Mouse (Mus musculus): ENCODE measurements around the gene Gls.

- no peak for TF ChIP-seq EP300 (IDR thresholded peaks at IDR 0.05; ENCODE audit: low read depth)
- TF ChIP-seq CTCF (IDR thresholded peaks at IDR 0.05; ENCODE audit: low read depth): no peak
Observed at GRCm38 (mm10) chr1:52166652-52167220, 66.3 kb downstream of the Gls start.

Measured in heart, postnatal 0 days (tissue).